Mouse (Mus musculus) gastrocnemius, postnatal 36 days (tissue): ENCODE measurements around the gene Mtfr1l. TPM values are rescaled to one million over a fixed set of nuclear protein-coding genes. Genes with fewer than 3 reads are reported as not detected.
A peak's percentile ranks its signal among the peaks of the same experiment; 100 is the strongest.
"Not testable (repeated sequence)": the region's sequence is repeated elsewhere in the genome, so short reads cannot be mapped to it uniquely, and the experiment has no call there.

Source experiments
- DNase-seq, 2 experiments: peaks; one replicate each; pipeline ENCODE4 v3.0.0; 2022
- intact Hi-C: fragments of 180-260 bp; cut with DNase I; formaldehyde crosslinking; loops from one replicate; pipeline ENCODE4 v1.15.1; 2025
- microRNA-seq, 2 experiments: library from miRNA; unstranded; fragments of <30 nt; microRNA quantifications; one replicate each; pipeline ENCODE4 v1.2.0; 2021
- total RNA-seq, 2 experiments: library from RNA; stranded (reverse); gene quantifications; 2 replicates each; pipeline ENCODE4 v1.2.3; 2021

Gene Mtfr1l
- total RNA-seq, 2 experiments from 2014 or later: 124 to 130 TPM

DNA sequence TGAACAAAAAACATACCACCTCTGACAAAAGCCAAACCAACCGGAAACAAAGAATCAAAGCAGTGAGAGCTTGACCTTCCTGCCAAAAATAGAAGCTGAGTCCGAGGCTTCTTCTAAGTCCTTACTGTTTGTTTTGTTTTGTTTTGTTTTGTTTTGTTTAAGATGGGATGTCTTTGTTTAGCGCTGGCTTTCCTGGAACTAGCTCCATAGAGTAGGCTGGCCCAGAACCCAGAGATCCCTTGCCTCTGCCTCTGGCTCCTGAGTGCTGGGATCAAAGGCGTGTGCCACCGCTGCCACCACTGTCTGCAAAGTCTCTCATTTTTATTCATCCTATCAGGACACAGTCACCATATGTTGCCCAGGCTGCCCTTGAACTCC lies 39.7 kb downstream of the Mtfr1l start:
- intact Hi-C loops: no loop called here
- no peak for DNase-seq

GRCm38 (mm10) chr4:134494780-134495545 lies 40.2 kb downstream of the Mtfr1l start:
- DNase-seq: no peak
- intact Hi-C loops: no loop called here

DNA sequence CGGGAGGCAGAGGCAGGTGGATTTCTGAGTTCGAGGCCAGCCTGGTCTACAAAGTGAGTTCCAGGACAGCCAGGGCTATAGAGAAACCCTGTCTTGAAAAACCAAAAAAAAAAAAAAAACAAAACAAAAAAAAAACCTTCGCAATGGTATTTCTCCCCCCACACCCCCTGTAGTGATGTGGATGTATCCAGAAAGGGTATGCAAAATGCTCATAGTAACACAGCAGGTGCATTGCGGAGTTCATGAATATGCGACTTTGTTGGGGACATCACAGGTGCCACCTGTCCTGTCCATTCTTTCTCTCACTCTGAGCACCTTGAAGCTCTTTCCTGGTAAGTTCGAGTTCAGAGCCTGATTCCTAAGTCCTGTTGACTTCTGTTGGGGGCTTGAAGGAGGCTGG lies 41.0 kb downstream of the Mtfr1l start:
- DNase-seq: not testable (repeated sequence)

DNA sequence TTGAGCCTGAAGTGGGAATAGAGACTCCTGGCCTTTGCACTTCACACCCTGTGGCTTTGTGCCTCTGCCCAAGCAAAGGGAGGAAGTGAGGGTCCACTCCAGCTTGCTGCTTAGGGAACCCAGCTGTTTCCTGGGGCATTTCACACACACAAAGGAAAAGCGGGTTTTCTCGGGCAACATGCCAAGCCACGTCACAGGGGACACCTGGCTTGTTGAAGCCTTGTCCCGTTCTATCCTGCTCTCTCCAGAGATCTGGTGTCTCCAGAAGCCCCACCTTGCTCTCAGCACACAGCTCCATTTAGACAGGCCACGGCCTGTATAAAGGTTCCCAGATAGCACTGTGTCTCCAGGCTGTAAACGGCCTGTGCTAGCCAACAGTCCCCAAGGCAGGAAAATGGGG lies 43.5 kb downstream of the Mtfr1l start:
- intact Hi-C loops: no loop called here
- DNase-seq: no peak

More for the DNA sequence above, 41.0 kb downstream of the Mtfr1l start:
- intact Hi-C loops: not testable (repeated sequence)

DNA sequence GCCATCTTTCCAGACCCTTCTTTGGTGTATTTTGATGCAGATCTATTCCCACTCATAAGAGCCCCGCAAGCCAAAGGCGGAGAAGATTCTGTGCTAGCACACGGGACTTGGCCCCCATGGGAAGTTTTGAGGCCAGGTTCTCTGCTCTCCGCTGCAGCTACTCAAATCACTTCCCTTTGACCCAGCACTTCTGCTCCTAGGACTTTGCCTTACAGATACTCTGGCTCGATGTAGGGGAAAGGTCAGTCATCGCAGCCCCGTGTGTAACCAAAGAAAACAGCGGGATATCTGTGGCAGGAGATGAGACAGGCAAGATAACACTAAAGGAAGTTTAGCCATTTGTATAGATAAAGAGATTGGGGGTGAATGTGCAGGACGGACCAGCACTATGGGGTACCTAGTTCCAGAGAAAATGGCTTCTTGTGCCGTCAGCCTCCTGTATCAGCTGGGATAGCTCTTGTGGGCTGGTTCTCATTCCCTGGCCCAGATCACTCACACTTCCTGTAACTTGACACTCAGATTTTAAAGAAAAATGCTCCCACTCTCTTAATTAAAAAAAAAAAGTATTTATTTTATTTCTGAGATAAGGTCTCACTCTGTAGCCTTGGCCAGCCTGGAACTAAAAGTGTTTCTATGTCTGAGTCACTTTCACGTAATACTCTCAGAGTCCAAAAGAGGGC lies 45.1 kb downstream of the Mtfr1l start:
- intact Hi-C loops: no loop called here
- DNase-seq: no peak

DNA sequence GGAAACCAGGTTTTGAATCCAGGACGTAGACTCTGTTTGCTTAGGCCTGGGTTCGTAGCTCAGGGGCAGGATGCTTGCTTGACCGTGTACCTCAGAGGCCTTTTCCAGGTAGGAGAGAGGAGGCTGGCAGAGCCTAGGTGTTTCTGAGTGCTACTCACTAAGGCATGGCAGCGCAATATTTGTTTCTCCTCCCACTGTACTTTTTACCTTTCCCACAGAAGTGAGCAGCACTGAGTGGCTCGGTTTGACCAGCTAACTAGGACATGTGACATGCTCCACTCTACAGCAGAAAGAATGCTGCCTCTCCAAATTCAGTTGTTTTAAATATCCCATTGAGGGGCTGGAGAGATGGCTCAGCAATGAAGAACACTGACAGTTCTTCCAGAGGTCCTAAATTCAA lies 47.0 kb downstream of the Mtfr1l start:
- intact Hi-C loops: no loop called here
- no peak for DNase-seq

DNA sequence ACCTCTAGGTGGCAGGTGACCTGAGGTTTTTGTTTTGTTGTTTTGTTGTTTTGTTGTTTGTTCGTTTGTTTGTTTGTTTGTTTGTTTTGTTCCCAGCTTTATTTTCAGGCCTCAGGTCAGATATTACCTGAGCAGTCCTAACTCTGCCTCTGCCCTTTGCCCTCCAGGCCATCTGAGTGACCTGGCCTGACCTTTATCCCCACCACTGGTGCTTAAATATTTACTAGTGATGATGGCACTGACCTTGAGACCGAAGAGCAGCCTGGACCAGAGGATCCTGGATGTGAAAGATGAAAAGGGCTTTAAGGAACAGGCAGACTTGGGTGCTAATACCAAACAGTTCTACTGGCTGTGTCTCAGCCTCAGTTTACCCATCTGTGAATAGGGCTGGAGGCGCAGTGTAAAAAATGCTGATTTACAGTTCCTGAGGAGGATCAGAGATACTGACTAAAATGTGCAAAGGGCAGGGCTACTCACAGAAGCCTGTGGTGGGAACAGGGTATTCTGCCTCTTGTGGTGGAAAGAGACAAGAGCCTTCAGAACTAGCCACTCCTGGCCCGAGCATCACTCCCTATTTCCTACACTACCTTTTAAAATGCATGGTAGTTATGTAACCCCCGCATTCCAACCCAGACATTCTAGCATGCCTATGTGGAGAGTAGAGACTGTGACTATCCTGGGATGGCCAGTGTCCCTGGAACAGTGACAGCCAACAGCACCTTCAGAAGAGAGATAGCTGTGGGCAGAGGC lies 49.9 kb downstream of the Mtfr1l start:
- intact Hi-C loops: no loop called here
- DNase-seq: no peak

- no peak for DNase-seq
Measured at GRCm38 (mm10) chr4:134484231-134484630, 51.0 kb downstream of the Mtfr1l start.

DNA sequence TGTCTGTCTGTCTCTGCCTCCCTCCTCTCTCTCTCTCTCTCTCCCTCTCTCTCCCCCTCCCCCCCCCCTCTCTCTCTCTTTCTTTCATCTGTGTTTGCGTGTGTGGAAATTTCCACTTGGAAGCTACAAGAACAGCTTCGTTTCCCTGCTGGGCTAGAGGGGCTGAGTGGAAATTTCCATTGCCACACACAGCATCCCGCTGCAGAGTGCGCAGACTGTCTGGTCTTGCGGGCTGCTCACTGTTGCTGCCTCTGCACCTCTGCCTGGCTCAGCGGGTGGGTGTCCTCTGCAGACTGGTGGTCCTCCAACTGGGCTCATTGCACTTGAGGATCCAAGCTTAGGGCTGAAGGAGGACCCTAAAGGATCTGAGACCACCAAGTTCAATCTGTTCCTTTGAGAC lies 51.5 kb downstream of the Mtfr1l start:
- intact Hi-C loops: no loop called here
- no peak for DNase-seq

More at GRCm38 (mm10) chr4:134484231-134484630, 51.0 kb downstream of the Mtfr1l start:
- intact Hi-C loops: no loop called here

DNA sequence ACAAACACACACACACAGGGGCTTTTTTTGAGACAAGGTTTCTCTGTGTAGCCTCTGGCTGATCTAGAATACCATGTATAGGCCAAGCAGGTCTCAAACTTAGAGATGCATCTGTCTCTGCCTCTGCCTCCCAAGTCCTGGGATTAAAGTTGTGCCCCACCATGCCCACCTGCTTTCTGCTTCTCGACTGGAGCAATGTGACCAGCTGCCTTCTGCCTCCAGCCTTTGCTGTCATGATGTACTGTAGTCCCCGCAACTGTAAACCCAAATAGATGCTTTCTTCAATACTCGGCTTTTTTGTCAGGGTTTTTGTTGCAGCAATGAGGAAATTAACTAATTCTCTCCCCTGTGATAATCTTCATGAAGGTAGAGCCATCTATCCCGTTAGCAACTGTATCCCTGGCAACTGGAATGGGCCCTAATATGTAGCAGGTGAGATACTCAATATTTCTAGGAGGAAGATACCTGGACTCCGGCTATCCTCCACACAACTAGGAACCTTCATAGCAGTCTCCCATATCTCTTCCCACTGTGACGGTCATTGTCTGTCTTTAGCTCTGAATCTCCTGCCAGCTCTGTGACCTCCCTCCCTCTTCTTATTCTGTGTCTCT lies 52.0 kb downstream of the Mtfr1l start:
- no peak for DNase-seq
- intact Hi-C loops: no loop called here

DNA sequence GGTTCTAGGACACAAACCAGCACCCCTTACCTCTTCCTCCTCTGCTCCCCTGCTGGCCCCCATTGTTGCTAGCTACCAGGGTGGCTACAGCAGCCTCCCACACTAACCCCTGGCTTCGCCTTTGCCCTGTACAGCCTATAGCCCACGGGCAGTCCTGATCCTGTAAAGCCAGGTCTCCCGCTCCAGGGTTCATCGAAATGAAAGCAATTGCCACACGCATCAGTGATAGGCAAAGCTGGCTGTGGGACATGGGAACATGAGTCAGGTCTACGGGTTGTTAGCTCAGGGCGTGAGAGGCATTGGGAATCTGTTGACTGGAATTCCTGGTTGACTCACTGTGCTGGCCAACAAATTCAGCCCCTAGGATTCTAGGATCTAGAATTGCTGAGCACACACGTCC lies 52.7 kb downstream of the Mtfr1l start:
- DNase-seq: no peak
- intact Hi-C loops: no loop called here

DNA sequence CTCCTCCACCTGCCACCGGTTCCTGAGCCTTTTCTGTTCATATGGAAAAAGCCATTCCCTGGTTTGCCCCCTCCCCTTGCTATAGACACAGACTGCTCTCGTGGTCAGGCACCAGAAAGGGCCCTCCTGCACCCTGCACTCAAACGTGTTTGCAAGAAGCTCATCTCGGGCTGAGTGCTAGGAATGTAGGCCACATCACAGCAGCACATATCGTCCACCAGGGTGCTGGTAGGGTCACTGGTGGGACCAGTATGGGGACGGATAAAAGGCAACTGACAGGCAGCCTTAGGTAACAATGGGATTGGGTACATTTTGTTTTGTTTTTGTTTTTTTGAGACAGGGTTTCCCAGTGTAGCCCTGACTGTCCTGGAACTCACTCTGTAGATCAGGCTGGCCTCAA lies 53.9 kb downstream of the Mtfr1l start:
- DNase-seq: no peak
- intact Hi-C loops: no loop called here

GRCm38 (mm10) chr4:134480864-134481263 lies 54.3 kb downstream of the Mtfr1l start:
- intact Hi-C loops: no loop called here
- DNase-seq: peak; percentile 61

DNA sequence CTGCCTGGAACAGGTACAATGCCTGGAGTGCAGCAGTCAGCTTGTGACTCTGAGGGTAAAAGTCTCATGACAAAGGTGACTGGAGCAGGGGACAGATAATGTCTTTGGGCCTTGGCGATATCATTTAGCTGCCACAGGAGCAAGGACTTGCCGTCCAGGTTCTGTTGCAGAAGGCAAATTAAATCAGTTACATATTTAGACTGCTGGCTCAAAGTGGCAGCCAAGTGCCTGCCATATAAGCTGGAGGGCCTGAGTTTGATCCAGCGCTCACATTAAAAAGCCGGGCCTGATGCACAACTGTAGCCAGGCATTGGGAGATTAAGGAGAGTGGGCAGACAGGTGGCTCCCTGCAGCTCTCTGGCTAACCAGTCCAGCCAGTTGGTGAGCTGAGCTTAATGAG lies 55.3 kb downstream of the Mtfr1l start:
- DNase-seq: no peak
- intact Hi-C loops: loop anchor here (5.0 kb wide), 1 partner anchor 228 kb away; the partner anchor contains the start of gene Grrp1

- DNase-seq: peak; percentile 86
- intact Hi-C loops: loop anchor here (1.0 to 5.0 kb wide), 2 partner anchors 83 to 226 kb away; partner anchors contain the start of gene Grrp1
Measured at GRCm38 (mm10) chr4:134478031-134478430, 57.2 kb downstream of the Mtfr1l start.

GRCm38 (mm10) chr4:134476899-134477298 lies 58.3 kb downstream of the Mtfr1l start:
- no peak for DNase-seq
- intact Hi-C loops: loop anchor here (5.0 kb wide), 1 partner anchor 225 kb away; the partner anchor contains the start of gene Grrp1

Small RNAs within 50 kb of the gene (microRNA-seq; reads per million reads assigned to microRNA genes)
- 0 reads per million in 2 experiments for gene Mir6403

Other genes with a start within 250 kb of the Mtfr1l start
- 1 to 10 TPM; 2.2 to 4.3 TPM for gene Pdik1l, start 247.5 kb downstream of the Mtfr1l start, total RNA-seq
- gene Trim63, start 220.3 kb downstream of the Mtfr1l start, total RNA-seq: 100 to 1,000 TPM; 241 to 268 TPM
- 10 to 100 TPM in 1 of 2 experiments, 1 to 10 TPM in 1; 3.8 to 22.3 TPM for gene Slc30a2, start 192.2 kb downstream of the Mtfr1l start, total RNA-seq
- 10 to 100 TPM; 25.9 to 29.9 TPM for gene Extl1, start 151.5 kb downstream of the Mtfr1l start, total RNA-seq
- gene Pafah2, start 139.1 kb downstream of the Mtfr1l start, total RNA-seq: 1 to 10 TPM; 1.8 to 4.0 TPM
- gene Stmn1, start 67.1 kb downstream of the Mtfr1l start, total RNA-seq: 1 to 10 TPM; 8.0 TPM
- gene Paqr7, start 38.7 kb downstream of the Mtfr1l start, total RNA-seq: 1 to 10 TPM; 2.4 to 3.0 TPM
- under 1 TPM in 1 of 2 experiments, not detected in 1; 0.20 TPM for gene Aunip, start 24.4 kb downstream of the Mtfr1l start, total RNA-seq
- 1 to 10 TPM; 4.9 to 6.1 TPM for gene Selenon, start 16.8 kb upstream of the Mtfr1l start, total RNA-seq
- gene Man1c1, start 168.9 kb upstream of the Mtfr1l start, total RNA-seq: 1 to 10 TPM; 3.1 to 3.8 TPM
- gene Ldlrap1, start 232.6 kb upstream of the Mtfr1l start, total RNA-seq: 1 to 10 TPM; 4.0 to 6.1 TPM